Mouse (Mus musculus) kidney, adult 8-10 months (tissue): ENCODE data around the gene Dcaf4.
A peak's percentile ranks its signal among the peaks of the same experiment; 100 is the strongest.

ENCODE experiments used
- DNase-seq, 2 experiments: peaks; one replicate each; pipeline ENCODE4 v3.0.0; 2022

Dcaf4 gene

GRCm38 (mm10) chr12:83496736-83497135 lies 23.5 kb upstream of the Dcaf4 start:
- no peak for DNase-seq

- DNase-seq: no peak
Measured at GRCm38 (mm10) chr12:83497959-83498358, 22.3 kb upstream of the Dcaf4 start.

- peak in 1 of 2 experiments; percentile 48 for DNase-seq
Measured at GRCm38 (mm10) chr12:83499256-83499655, 21.0 kb upstream of the Dcaf4 start.

GRCm38 (mm10) chr12:83502190-83502589 lies 18.1 kb upstream of the Dcaf4 start:
- DNase-seq: peak; percentile 47 to 62

- DNase-seq: no peak
Measured at GRCm38 (mm10) chr12:83506543-83506942, 13.7 kb upstream of the Dcaf4 start.

- DNase-seq: no peak
Measured at GRCm38 (mm10) chr12:83510586-83510985, 9.7 kb upstream of the Dcaf4 start.

- no peak for DNase-seq
Measured at GRCm38 (mm10) chr12:83512783-83513182, 7.5 kb upstream of the Dcaf4 start.

GRCm38 (mm10) chr12:83513185-83513584 lies 7.1 kb upstream of the Dcaf4 start:
- no peak for DNase-seq

- DNase-seq: no peak
Measured at GRCm38 (mm10) chr12:83514216-83514615, 6.0 kb upstream of the Dcaf4 start.

- DNase-seq: no peak
Measured at GRCm38 (mm10) chr12:83517580-83517979, 2.7 kb upstream of the Dcaf4 start.

- no peak for DNase-seq
Measured at GRCm38 (mm10) chr12:83521083-83521482, 817 bp downstream of the Dcaf4 start.

- no peak for DNase-seq
Measured at GRCm38 (mm10) chr12:83523056-83523455, 2.8 kb downstream of the Dcaf4 start.

- DNase-seq: no peak
Measured at GRCm38 (mm10) chr12:83523892-83524291, 3.6 kb downstream of the Dcaf4 start.

GRCm38 (mm10) chr12:83524329-83524728 lies 4.1 kb downstream of the Dcaf4 start:
- DNase-seq: no peak

- no peak for DNase-seq
Measured at GRCm38 (mm10) chr12:83525822-83526544, 5.7 kb downstream of the Dcaf4 start.

GRCm38 (mm10) chr12:83527816-83528215 lies 7.5 kb downstream of the Dcaf4 start:
- DNase-seq: no peak

- DNase-seq: no peak
Measured at GRCm38 (mm10) chr12:83528665-83529064, 8.4 kb downstream of the Dcaf4 start.

GRCm38 (mm10) chr12:83531992-83532391 lies 11.7 kb downstream of the Dcaf4 start:
- DNase-seq: no peak

- DNase-seq: no peak
Measured at GRCm38 (mm10) chr12:83532966-83533365, 12.7 kb downstream of the Dcaf4 start.

- no peak for DNase-seq
Measured at GRCm38 (mm10) chr12:83534190-83534589, 13.9 kb downstream of the Dcaf4 start.

- no peak for DNase-seq
Measured at GRCm38 (mm10) chr12:83535428-83535827, 15.2 kb downstream of the Dcaf4 start.

- DNase-seq: no peak
Measured at GRCm38 (mm10) chr12:83536039-83536438, 15.8 kb downstream of the Dcaf4 start.

- DNase-seq: no peak
Measured at GRCm38 (mm10) chr12:83543997-83544396, 23.7 kb downstream of the Dcaf4 start.

- no peak for DNase-seq
Measured at GRCm38 (mm10) chr12:83544791-83545190, 24.5 kb downstream of the Dcaf4 start.

- no peak for DNase-seq
Measured at GRCm38 (mm10) chr12:83551305-83551704, 31.0 kb downstream of the Dcaf4 start.
